ENCODE assay signal across 23 mouse cellular contexts in genomic region chr7:35467856-35468255, GRCm38 (mm10). TPM values are rescaled to one million over a fixed set of nuclear protein-coding genes. Genes with fewer than 3 reads are reported as not detected.
"Had no signal": no experiment of that assay in that cellular context is flagged by ENCODE, and none has a peak within 500 bp of the region (broad histone marks: within the 10 kb centered on the region; RNA-seq: fewer than 3 reads in every experiment).

No protein-coding gene starts in this region.

- H3K4me2 ChIP-seq: lung, embryonic 14.5 days; midbrain, embryonic 12.5 days; neural tube, embryonic 13.5 days; neural tube, embryonic 15.5 days had no signal

- H3K36me3 ChIP-seq: midbrain, embryonic 10.5 days; midbrain, embryonic 12.5 days; neural tube, embryonic 13.5 days; neural tube, embryonic 15.5 days had no signal

- H3K4me1 ChIP-seq: midbrain, embryonic 10.5 days; midbrain, embryonic 12.5 days; neural tube, embryonic 13.5 days; neural tube, embryonic 15.5 days had no signal

- H3K9me3 ChIP-seq: midbrain, embryonic 10.5 days; midbrain, embryonic 12.5 days; neural tube, embryonic 13.5 days; neural tube, embryonic 15.5 days had no signal

- DNase-seq: lung, adult 18-20 months; lung, embryonic 14.5 days; lung, postnatal 10 days; lung, postnatal 4 days; midbrain, embryonic 14.5 days; retina, postnatal 1 day; right cerebral cortex, adult 18-20 months; right cerebral cortex, postnatal 25 days; right cerebral cortex, postnatal 4 days; spleen, adult 18-20 months; thymus, adult 18-20 months; thymus, postnatal 14 days; thymus, postnatal 36 days had no signal

- H3K27ac ChIP-seq: midbrain, embryonic 10.5 days; midbrain, embryonic 12.5 days; neural tube, embryonic 13.5 days; neural tube, embryonic 15.5 days had no signal

- ATAC-seq: midbrain, embryonic 16.5 days had no signal

- H3K9ac ChIP-seq: lung, embryonic 14.5 days; midbrain, embryonic 12.5 days; neural tube, embryonic 13.5 days; neural tube, embryonic 15.5 days had no signal

- H3K4me3 ChIP-seq: midbrain, embryonic 10.5 days; midbrain, embryonic 12.5 days; myocyte; neural tube, embryonic 13.5 days; neural tube, embryonic 15.5 days had no signal

- H3K27me3 ChIP-seq: midbrain, embryonic 12.5 days; neural tube, embryonic 13.5 days; neural tube, embryonic 15.5 days had no signal

RNA-seq across cellular contexts. Expression of gene Slc7a9, which starts 19.3 kb away (rescaled TPM):
- total RNA-seq: megakaryocyte, adult 5-6 weeks; megakaryocyte-erythroid progenitor cell, adult 5-6 weeks had no signal
- polyA plus RNA-seq: midbrain, embryonic 12.5 days; midbrain, embryonic 14.5 days; midbrain, embryonic 16.5 days; myocyte; neural tube, embryonic 11.5 days; neural tube, embryonic 13.5 days; neural tube, embryonic 15.5 days; thymus, postnatal 0 days had no signal
